Mouse (Mus musculus) central nervous system, embryonic 14 days (tissue): ENCODE results near the gene Ilf3. TPM values are rescaled to one million over a fixed set of nuclear protein-coding genes. Genes with fewer than 3 reads are reported as not detected.

ENCODE experiments used
- polyA plus RNA-seq: library from polyadenylated mRNA; depleted of rRNA; stranded (reverse); fragments of >200 nt; gene quantifications from 2 replicates; pipeline ENCODE4 v1.2.3, GENCODE M21; 2012; rRNA removed

The Ilf3 gene
- polyA plus RNA-seq = 212 and 226 TPM in 2 replicates

DNA sequence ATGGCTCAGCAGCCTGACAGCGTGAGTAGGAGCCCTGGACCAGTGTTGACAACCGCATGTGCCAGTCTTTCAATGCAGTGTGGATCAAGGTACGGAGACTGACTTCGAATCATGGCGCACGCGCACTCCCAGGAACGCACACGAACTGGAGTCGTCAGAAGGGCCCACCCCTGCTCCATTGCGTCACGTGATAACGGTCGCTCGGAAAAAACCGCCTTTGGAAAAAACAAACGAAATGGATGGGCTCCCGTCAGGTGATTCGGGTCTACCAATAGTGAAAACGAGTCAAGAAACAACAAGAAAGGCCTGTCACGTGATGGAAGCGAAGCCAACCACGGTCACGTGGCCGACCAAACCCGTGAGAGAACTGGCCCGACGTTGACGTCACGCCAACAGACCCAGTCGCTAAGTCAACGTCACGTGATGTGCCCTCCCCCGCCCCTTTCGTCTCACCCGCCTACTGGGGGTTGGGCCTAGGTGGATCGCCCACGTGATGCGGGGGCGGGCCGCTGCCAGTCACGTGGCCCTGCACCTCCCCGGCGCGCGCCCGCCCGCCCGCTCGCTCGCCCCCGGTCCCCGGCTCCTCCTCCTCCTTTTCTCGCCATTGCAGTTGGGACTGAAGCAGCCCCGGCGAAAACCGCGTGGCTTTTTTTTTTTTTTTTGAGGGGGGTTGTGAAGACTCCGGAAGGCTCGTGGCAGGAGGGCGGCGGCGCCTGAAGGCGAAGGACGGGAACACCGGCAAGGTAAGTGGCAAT, at the start of gene Ilf3:
Ilf3 (plus strand) TSS at position 515 of the 755 bp plus-strand sequence.

DNA sequence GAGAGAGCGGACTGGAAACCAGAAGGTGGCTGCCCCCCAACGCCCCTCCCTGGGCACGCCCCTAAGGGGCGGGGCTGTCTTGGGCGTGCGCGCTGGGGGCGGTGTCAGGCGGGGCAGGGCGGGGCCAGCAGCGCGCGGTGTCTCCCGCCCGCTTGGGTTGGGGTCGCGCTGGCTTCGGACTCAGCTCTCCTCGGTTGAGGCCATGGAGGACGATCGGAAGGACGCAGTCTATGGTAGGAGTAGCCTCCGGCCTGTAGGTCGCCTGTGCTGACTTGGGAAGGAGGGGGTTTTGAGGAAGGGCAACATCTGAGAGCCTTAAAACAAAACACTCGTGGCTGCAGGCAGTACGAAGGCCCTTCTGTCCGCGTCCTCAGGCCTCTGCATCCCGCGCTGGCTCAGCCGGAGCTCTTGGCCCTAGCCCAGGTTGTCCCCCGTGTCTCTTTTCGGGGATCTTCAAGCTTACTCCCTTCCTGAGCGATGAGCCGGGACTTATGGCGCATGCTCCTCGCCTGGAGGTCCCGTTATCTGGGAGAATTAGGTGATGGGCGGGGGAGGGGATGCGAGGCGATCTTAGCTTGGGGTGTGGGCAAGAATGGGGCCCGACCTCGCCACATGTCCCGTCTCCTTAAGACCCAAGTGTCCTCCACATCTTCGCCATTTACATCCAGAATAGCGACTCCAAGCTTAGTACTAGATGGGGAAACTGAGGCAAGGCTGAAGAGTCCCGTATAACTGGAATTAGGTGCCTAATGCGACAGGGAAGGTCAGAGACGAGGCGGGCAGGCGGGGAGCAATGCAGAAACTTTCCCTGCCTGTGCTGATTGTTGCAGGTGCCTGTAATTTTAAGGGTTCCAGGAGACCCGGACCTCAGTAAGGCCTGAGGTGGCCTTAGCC, 46.8 kb upstream of the Ilf3 start, which contains the start of gene Slc44a2:
Slc44a2 (plus strand) TSS at position 80 of the 894 bp plus-strand sequence.

DNA sequence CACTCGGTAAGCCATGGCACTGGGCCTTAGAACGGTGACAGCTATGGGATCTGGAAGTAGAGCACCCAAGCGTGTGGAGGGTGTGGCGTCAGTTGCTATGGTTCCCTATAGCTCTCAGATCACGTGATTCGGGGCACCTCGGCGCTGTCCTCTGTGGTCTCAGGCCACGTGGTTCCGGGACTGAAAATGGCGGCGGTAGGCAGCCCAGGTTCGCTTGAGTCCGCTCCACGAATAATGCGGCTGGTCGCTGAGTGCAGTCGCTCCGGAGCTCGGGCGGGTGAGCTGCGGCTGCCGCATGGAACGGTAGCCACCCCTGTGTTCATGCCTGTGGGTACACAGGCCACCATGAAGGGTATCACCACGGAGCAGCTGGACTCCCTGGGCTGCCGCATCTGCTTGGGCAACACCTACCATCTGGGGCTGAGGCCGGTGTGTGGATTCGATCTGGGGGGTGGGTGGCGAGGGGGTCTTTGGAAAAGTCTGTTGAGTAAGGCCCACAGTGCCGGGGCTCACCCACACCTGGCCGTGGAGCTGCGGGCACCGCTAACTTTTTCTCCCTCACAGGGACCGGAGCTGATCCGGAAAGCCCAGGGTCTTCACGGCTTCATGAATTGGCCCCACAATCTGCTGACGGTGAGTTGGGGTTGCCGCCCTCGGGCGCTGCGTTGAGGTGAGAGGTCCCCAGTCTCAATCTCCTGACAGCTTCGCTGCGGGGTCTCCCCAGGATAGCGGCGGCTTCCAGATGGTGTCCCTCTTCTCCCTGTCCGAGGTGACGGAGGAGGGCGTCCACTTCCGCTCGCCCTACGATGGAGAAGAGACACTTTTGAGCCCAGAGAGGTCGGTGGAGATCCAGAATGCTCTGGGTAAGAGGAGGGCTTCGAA, 44.2 kb downstream of the Ilf3 start, which contains the start of gene Qtrt1:
Qtrt1 (plus strand) TSS at position 169 of the 882 bp plus-strand sequence.

DNA sequence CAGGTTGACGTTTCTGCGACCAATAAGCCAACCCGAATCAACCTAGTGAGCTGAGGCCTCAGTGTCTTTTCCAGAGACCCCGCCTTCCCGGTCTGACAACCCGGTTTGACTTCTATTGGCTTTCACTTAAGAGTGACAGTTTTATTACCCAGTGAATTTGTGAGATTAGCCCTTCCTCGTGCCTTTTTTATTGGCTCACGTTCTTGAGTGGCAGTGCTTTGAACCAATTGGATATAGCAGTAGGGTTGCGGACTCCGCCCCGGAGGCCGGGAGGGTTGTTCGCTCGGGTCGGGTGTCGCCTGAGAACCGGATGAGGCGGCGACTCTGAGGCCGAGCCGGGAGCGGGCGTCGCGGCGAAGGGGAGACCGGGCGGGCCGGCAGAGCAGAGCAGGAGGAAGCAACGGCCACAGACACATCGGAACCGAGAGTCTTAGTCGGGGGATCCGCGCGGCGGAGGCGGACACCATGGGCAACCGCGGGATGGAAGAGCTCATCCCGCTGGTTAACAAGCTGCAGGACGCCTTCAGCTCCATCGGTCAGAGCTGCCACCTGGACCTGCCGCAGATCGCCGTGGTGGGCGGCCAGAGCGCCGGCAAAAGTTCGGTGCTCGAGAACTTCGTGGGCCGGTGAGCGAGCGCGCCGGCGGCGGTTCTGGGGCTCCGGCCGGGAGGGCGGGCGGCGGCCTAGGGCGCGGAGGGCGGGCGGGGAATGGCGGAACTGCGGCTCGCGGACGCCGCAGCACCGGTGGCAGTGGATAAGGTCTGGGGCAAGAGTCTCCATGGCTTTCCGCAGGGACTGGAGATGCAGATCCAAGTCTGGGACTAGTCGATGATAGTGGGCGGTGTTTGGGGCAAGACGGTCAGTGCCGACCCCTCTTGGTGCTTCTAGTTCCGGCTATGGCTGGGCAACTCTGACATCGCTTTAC, 57.2 kb downstream of the Ilf3 start, which contains the start of gene Dnm2:
Dnm2 (plus strand) TSS at position 278 of the 925 bp plus-strand sequence.

Other genes starting within 250 kb of the Ilf3 start
- gene Tyk2, start 236.6 kb upstream of the Ilf3 start, polyA plus RNA-seq = 16.9 and 18.7 TPM in 2 replicates
- gene Cdc37, start 217.9 kb upstream of the Ilf3 start, polyA plus RNA-seq = 204 and 216 TPM in 2 replicates
- gene Pde4a, start 202.2 kb upstream of the Ilf3 start, polyA plus RNA-seq = 14.5 and 14.7 TPM in 2 replicates
- 42.7 and 45.6 TPM in 2 replicates for gene Keap1, start 128.5 kb upstream of the Ilf3 start, polyA plus RNA-seq
- 1.8 and 2.4 TPM in 2 replicates for gene S1pr5, start 119.4 kb upstream of the Ilf3 start, polyA plus RNA-seq
- gene Atg4d, start 102.6 kb upstream of the Ilf3 start, polyA plus RNA-seq = 33.9 and 37.7 TPM in 2 replicates
- 44.7 and 45.6 TPM in 2 replicates for gene Kri1, start 79.9 kb upstream of the Ilf3 start, polyA plus RNA-seq
- 70.2 and 80.6 TPM in 2 replicates for gene Cdkn2d, start 76.5 kb upstream of the Ilf3 start, polyA plus RNA-seq
- gene Ap1m2, start 55.5 kb upstream of the Ilf3 start, polyA plus RNA-seq = 1.2 and 5.0 TPM in 2 replicates
- gene Slc44a2, start 47.2 kb upstream of the Ilf3 start, polyA plus RNA-seq = 83.1 and 95.6 TPM in 2 replicates
- gene Qtrt1, start 44.0 kb downstream of the Ilf3 start, polyA plus RNA-seq = 89.1 and 94.3 TPM in 2 replicates
- 83.4 and 86.2 TPM in 2 replicates for gene Dnm2, start 57.0 kb downstream of the Ilf3 start, polyA plus RNA-seq
- 40.7 and 50.4 TPM in 2 replicates for gene Tmed1, start 142.4 kb downstream of the Ilf3 start, polyA plus RNA-seq
- gene AB124611, start 158.3 kb downstream of the Ilf3 start, polyA plus RNA-seq = 1.2 and 1.5 TPM in 2 replicates
- gene Carm1, start 179.0 kb downstream of the Ilf3 start, polyA plus RNA-seq = 110 and 130 TPM in 2 replicates
- 60.3 and 64.9 TPM in 2 replicates for gene Timm29, start 224.9 kb downstream of the Ilf3 start, polyA plus RNA-seq
- 20.4 and 20.9 TPM in 2 replicates for gene Yipf2, start 225.0 kb downstream of the Ilf3 start, polyA plus RNA-seq
- 177 and 203 TPM in 2 replicates for gene Smarca4, start 248.3 kb downstream of the Ilf3 start, polyA plus RNA-seq